Mouse (Mus musculus): ENCODE measurements around the gene Map10. TPM values are rescaled to one million over a fixed set of nuclear protein-coding genes. Genes with fewer than 3 reads are reported as not detected.

Gene Map10
- total RNA-seq, 2 experiments from 2014 or later, result 2.0 to 2.6 TPM

- no peak for DNase-seq (ENCODE audit: low spot score)
These were observed 802 bp downstream of the Map10 start for GRCm38 (mm10) chr8:125670420-125670819.

GRCm38 (mm10) chr8:125670906-125671305 is 1.3 kb downstream of the Map10 start:
- no peak for DNase-seq (ENCODE audit: low spot score)

GRCm38 (mm10) chr8:125671371-125671770 is 1.8 kb downstream of the Map10 start:
- DNase-seq (ENCODE audit: low spot score), result no peak

GRCm38 (mm10) chr8:125675796-125676195 is 6.2 kb downstream of the Map10 start:
- DNase-seq (ENCODE audit: low spot score), result no peak

GRCm38 (mm10) chr8:125677484-125677883 is 7.9 kb downstream of the Map10 start:
- DNase-seq (ENCODE audit: low spot score), result no peak

GRCm38 (mm10) chr8:125678854-125679648 is 9.4 kb downstream of the Map10 start:
- no peak for DNase-seq (ENCODE audit: low spot score)

GRCm38 (mm10) chr8:125680851-125681408 is 11.3 kb downstream of the Map10 start:
- DNase-seq (ENCODE audit: low spot score), result no peak

- peak; percentile 15 for DNase-seq (ENCODE audit: low spot score)
These were observed 15.7 kb downstream of the Map10 start for GRCm38 (mm10) chr8:125685216-125685760.

- DNase-seq (ENCODE audit: low spot score), result no peak
These were observed 16.7 kb downstream of the Map10 start for GRCm38 (mm10) chr8:125686221-125686865.

- DNase-seq (ENCODE audit: low spot score), result no peak
These were observed 20.7 kb downstream of the Map10 start for GRCm38 (mm10) chr8:125690166-125690915.

GRCm38 (mm10) chr8:125690961-125691360 is 21.3 kb downstream of the Map10 start:
- peak; percentile 16 for DNase-seq (ENCODE audit: low spot score)

GRCm38 (mm10) chr8:125692447-125692846 is 22.8 kb downstream of the Map10 start:
- DNase-seq (ENCODE audit: low spot score), result no peak

- no peak for DNase-seq (ENCODE audit: low spot score)
These were observed 23.6 kb downstream of the Map10 start for GRCm38 (mm10) chr8:125693197-125693596.

GRCm38 (mm10) chr8:125695951-125696350 is 26.3 kb downstream of the Map10 start:
- DNase-seq (ENCODE audit: low spot score), result no peak

GRCm38 (mm10) chr8:125699391-125700025 is 29.9 kb downstream of the Map10 start:
- no peak for DNase-seq (ENCODE audit: low spot score)

GRCm38 (mm10) chr8:125700407-125700806 is 30.8 kb downstream of the Map10 start:
- DNase-seq (ENCODE audit: low spot score), result no peak

GRCm38 (mm10) chr8:125702868-125703473 is 33.4 kb downstream of the Map10 start:
- DNase-seq (ENCODE audit: low spot score), result no peak

GRCm38 (mm10) chr8:125704434-125704833 is 34.8 kb downstream of the Map10 start:
- DNase-seq (ENCODE audit: low spot score), result no peak

- DNase-seq (ENCODE audit: low spot score), result no peak
These were observed 36.2 kb downstream of the Map10 start for GRCm38 (mm10) chr8:125705816-125706215.

- no peak for DNase-seq (ENCODE audit: low spot score)
These were observed 39.6 kb downstream of the Map10 start for GRCm38 (mm10) chr8:125709171-125709570.

- DNase-seq (ENCODE audit: low spot score), result no peak
These were observed 41.9 kb downstream of the Map10 start for GRCm38 (mm10) chr8:125711514-125711913.

Data from gastrocnemius, adult 18-20 months (tissue).